Comparison of ENCODE assay signal across 26 mouse cellular contexts in genomic region chr3:58683346-58683745, GRCm38 (mm10). TPM values are rescaled to one million over a fixed set of nuclear protein-coding genes. Genes with fewer than 3 reads are reported as not detected.
"Had no signal": no experiment of that assay in that cellular context is flagged by ENCODE, and none has a peak within 500 bp of the region (broad histone marks: within the 10 kb centered on the region; RNA-seq: fewer than 3 reads in every experiment).

No protein-coding gene starts in this region.

- H3K27ac ChIP-seq: intestine, embryonic 15.5 days; kidney, postnatal 0 days; left cerebral cortex, adult 2 months; liver, embryonic 13.5 days; macrophage; midbrain, embryonic 12.5 days; midbrain, embryonic 15.5 days; stomach, postnatal 0 days had no signal

- H3K9me3 ChIP-seq: intestine, embryonic 15.5 days; liver, embryonic 13.5 days; midbrain, embryonic 12.5 days; midbrain, embryonic 15.5 days had no signal

- H3K4me2 ChIP-seq: intestine, embryonic 15.5 days; liver, embryonic 13.5 days; lung, embryonic 14.5 days; midbrain, embryonic 12.5 days; midbrain, embryonic 15.5 days had no signal

- H3K9ac ChIP-seq: intestine, embryonic 15.5 days; liver, embryonic 13.5 days; lung, embryonic 14.5 days; midbrain, embryonic 12.5 days; midbrain, embryonic 15.5 days had no signal

- DNase-seq: kidney, adult 11 months; kidney, postnatal 25 days; layer of hippocampus, postnatal 36 days; liver, embryonic 13.5 days; lung, embryonic 14.5 days; right cerebral cortex, adult 18-20 months; right cerebral cortex, postnatal 14 days; right cerebral cortex, postnatal 4 days; thymus, adult 18-20 months; thymus, postnatal 4 days had no signal

- ATAC-seq: intestine, embryonic 15.5 days; lung, postnatal 0 days had no signal

- H3K27me3 ChIP-seq: intestine, embryonic 15.5 days; liver, embryonic 13.5 days; midbrain, embryonic 12.5 days; midbrain, embryonic 15.5 days had no signal

- H3K4me3 ChIP-seq: intestine, embryonic 15.5 days; left cerebral cortex, adult 2 months; liver, embryonic 13.5 days; midbrain, embryonic 12.5 days; midbrain, embryonic 15.5 days; myocyte had no signal

- H3K36me3 ChIP-seq: intestine, embryonic 15.5 days; liver, embryonic 13.5 days; midbrain, embryonic 12.5 days; midbrain, embryonic 15.5 days had no signal

RNA-seq across cellular contexts. Expression of gene Erich6, which starts 46.3 kb away (rescaled TPM):
- total RNA-seq: megakaryocyte, adult 5-6 weeks; monocyte, adult 5-6 weeks had no signal
- polyA plus RNA-seq: intestine, embryonic 15.5 days; kidney, embryonic 14.5 days; kidney, postnatal 0 days; large intestine, adult 2 months; liver, embryonic 13.5 days; liver, embryonic 16.5 days; lung, embryonic 14.5 days; lung, postnatal 0 days; macrophage; neural tube, embryonic 11.5 days; stomach, embryonic 14.5 days had no signal
